Mouse (Mus musculus): Measurements from ENCODE around the gene Psmd10. TPM values are rescaled to one million over a fixed set of nuclear protein-coding genes. Genes with fewer than 3 reads are reported as not detected.

Gene Psmd10
- polyA plus RNA-seq (2012; ENCODE audit: low replicate concordance) = 0.92 and 1.6 TPM in 2 replicates

GRCm38 (mm10) chrX:140956272-140956940 lies at the start of gene Psmd10, which contains the start of gene Atg4a:
Gene Psmd10 (minus strand): TSS chrX:140956728.
Gene Atg4a (plus strand): TSS chrX:140956907.

GRCm38 (mm10) chrX:140907360-140907759 lies 49.2 kb downstream of the Psmd10 start, which contains the start of gene Vsig1:
Gene Vsig1 (plus strand): TSS chrX:140907608.

Other genes starting within 250 kb of the Psmd10 start
- not detected in 2 replicates for gene Tex13b, start 143.3 kb downstream of the Psmd10 start, polyA plus RNA-seq (2012; ENCODE audit: low replicate concordance)
- not detected in 2 replicates for gene Vsig1, start 49.1 kb downstream of the Psmd10 start, polyA plus RNA-seq (2012; ENCODE audit: low replicate concordance)
- 0.42 and 2.1 TPM in 2 replicates for gene Atg4a, start 179 bp upstream of the Psmd10 start, polyA plus RNA-seq (2012; ENCODE audit: low replicate concordance)